Mouse (Mus musculus): ENCODE measurements around the gene Rnase13.
"Not testable (repeated sequence)": the region's sequence is repeated elsewhere in the genome, so short reads cannot be mapped to it uniquely, and the experiment has no call there.

Rnase13 gene

DNA sequence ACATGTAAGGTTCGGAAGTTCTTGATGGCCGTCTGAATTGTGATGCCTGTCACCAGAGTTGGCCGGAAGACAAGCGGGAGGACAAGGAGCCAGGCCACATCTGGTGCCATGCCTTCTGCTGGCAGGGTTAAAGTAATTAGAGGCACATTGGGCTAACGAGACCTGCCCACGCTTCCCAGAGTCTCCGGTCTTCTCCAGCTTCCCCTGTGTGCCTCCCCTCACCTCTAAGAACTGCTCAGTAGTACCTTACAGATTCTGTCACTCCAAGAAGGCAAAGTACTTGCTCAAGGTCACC lies at the start of gene Rnase13:
Gene Rnase13, minus strand, starts transcription at position 203 of the 295 bp plus-strand sequence.
- no peak for DNase-seq (ENCODE audit: low spot score)

DNA sequence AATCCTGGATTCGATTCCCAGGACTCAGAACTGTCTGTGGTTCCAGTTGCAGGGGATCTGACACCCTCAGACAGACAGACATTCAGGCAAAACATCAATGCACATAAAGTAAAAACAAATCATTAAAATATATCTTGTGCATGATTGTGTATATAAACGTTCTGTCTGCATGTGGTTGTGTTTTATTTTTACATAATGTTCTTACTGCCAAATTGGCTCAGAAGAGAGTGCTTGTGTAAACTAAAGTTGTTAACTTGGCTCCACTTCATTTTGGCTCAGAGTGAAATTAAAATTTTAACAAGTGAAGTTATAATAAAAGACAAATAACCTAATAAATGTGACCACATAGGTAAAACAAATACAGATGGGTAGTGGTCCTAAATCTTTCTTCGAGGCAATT lies 44.8 kb upstream of the Rnase13 start:
- DNase-seq (ENCODE audit: low spot score), result no peak

GRCm38 (mm10) chr14:51960316-51960715 lies 37.7 kb upstream of the Rnase13 start:
- DNase-seq (ENCODE audit: low spot score), result no peak

- DNase-seq (ENCODE audit: low spot score), result no peak
Observed at GRCm38 (mm10) chr14:51943336-51943735, 20.8 kb upstream of the Rnase13 start.

GRCm38 (mm10) chr14:51942236-51942635 lies 19.7 kb upstream of the Rnase13 start:
- DNase-seq (ENCODE audit: low spot score), result no peak

GRCm38 (mm10) chr14:51941577-51941976 lies 19.0 kb upstream of the Rnase13 start:
- DNase-seq (ENCODE audit: low spot score), result no peak

- no peak for DNase-seq (ENCODE audit: low spot score)
Observed at GRCm38 (mm10) chr14:51940944-51941560, 18.5 kb upstream of the Rnase13 start.

DNA sequence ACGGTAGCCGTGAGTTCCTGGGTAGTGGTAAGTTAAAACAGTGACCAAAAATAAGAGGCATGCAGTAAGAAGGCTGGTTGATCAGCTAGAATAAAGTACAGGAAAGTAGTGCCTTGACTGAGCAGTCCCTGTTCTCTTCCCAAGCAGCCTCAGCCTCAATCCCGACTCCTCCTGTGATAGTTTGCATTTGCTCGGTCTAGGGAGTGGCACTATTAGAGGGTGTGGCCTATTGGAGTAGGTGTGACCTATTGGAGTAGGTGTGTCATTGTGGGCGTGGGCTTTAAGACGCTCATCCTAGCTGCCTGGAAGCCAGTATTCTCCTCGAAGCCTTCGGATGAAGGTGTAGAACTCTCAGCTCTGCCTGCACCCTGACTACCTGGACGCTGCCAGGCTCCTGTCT lies 16.4 kb upstream of the Rnase13 start:
- no peak for DNase-seq (ENCODE audit: low spot score)

- no peak for DNase-seq (ENCODE audit: low spot score)
Observed at GRCm38 (mm10) chr14:51932092-51933020, 9.8 kb upstream of the Rnase13 start.

DNA sequence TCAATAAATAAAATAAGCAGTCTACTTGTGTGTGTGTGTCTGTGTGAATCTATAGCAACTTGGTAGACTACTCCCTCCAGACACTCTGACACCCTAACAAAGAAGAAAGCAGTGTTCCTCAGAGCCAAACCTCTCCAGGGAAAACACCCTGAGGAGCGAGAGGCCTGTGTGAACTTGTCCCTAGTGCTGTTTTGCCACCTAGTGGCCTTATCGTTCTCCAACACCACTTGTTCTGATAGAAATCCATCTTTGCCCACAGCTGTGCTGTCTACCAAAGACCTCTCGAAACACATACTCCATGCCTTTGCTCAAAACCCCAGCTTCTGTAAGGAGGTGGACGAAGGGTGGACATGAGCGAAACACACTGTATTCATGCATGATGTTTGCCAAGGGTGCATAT lies 8.3 kb upstream of the Rnase13 start:
- peak; percentile 38 for DNase-seq (ENCODE audit: low spot score)

DNA sequence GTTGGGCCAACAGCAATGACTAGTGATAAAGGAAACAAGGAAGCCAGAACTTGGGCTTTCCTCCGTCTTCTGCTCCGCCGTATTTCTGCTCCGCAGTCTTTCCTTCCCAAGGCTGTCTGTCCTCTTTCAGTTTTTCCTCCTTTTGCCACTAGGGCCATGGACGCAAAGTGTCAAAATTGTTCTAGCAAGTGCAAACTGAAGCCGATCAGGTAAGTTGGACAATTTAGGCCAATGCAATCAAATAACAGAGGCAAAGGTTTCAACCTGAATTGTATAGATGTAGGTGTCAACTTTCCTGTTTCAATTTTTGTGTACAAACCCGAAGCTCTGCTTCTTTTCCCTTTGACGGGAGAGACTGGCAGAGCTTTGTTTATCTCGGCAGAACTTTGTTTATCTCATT lies 7.4 kb upstream of the Rnase13 start:
- DNase-seq (ENCODE audit: low spot score), result no peak

- DNase-seq (ENCODE audit: low spot score), result peak; percentile 64
Observed at GRCm38 (mm10) chr14:51929309-51929943, 6.9 kb upstream of the Rnase13 start.

DNA sequence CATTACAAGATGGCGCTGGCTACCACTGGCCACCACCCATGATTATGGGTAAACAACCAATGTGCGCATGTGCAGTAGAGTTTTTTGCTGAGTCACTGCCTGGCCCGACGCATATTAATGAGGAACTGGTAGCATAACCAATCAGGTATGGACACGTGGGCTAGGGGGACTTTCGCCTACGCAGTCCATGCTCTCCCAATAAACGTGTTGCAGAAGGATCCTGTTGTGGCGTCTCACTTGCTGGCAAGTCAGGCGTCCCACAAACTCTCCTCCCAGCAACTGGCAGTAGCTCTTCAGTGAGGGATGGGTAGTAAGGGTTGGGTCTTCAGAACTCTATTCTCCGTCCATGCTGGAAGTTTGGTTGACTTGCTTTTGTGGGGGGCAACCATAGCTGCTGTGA lies 4.4 kb upstream of the Rnase13 start:
- DNase-seq (ENCODE audit: low spot score), result not testable (repeated sequence)

DNA sequence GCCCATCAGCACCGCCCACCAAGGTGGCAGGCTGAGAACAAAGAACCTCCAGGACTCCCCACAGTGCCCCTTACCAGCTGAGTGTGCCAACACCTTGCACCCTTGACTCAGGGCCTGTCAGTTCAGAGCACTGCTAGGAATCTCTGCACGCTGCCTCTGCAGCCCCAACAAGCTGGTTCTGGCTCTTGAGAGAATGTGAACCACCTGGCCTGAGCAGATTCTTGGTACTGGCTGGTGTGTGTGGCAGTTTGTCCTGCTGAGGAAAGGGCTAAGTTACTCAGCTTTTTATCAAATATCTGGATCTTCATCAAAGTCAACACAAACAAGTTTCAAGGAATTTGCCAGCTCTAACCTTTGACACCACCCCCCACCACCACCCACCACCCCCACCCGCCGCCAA lies 919 bp upstream of the Rnase13 start:
- no peak for DNase-seq (ENCODE audit: low spot score)

DNA sequence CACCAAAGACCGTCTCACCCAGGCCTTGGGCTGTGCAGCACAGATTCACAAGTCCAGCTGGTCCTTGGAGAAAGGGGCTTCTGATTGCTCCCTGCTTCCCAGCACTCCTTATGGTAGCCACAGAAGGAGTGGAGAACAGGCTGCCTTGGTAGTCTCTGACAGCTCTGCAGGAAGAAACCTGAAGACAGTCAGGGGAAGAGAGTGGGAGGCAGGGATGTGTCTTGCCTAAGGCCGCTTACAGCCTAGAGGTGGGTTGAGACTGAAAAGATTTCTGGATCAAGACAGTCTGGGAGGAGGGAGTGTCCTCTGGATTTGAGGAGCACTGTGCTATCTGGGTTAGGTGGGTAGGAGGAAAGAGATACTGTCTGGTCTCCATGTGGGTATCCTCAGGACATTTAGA lies 337 bp upstream of the Rnase13 start:
- no peak for DNase-seq (ENCODE audit: low spot score)

GRCm38 (mm10) chr14:51921759-51922570 lies 608 bp downstream of the Rnase13 start:
- peak; percentile 57 for DNase-seq (ENCODE audit: low spot score)

DNA sequence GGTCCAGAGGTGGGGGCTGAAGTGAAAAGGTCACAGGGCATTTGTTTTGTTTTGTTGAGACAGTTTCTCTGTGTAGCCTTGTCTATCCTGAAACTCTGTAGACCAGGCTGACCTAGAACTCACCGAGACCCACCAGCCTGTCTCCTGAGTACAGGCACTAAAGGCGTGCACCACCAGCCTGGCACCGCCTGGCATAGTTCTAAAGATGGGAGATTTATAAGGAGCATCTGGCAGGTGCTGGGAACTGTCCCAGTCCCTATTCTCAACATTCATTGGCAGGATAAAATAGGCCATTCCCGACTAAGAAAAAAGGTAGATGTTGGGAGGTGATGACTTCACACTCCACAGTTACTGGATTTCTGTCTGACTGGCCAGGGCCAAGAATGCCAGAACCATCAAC lies 3.6 kb downstream of the Rnase13 start:
- DNase-seq (ENCODE audit: low spot score), result no peak

DNA sequence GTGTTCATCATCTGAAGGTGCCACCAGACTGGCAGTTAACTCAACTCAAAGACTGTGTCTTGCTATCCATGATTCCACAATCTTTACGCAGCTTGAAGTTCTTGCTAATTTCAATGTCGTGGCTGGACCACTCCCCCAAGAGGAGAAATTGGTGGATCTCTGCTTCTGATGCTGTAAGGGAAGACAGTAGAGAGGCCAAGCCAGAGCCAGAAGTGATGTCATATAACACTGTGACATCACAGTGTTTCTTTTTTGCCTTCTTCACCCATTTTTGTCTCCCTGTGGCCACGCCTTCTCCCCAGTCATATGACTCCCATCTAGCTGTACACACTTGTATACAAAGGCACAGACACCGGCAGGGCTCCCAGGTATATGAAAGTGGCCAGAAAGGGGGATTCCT lies 4.4 kb downstream of the Rnase13 start, which contains the start of gene Tppp2:
Gene Tppp2, plus strand, starts transcription at position 301 of the 400 bp plus-strand sequence.
- DNase-seq (ENCODE audit: low spot score), result no peak

- DNase-seq (ENCODE audit: low spot score), result no peak
Observed at GRCm38 (mm10) chr14:51916539-51916938, 6.0 kb downstream of the Rnase13 start.

GRCm38 (mm10) chr14:51915030-51915429 lies 7.5 kb downstream of the Rnase13 start:
- DNase-seq (ENCODE audit: low spot score), result no peak

DNA sequence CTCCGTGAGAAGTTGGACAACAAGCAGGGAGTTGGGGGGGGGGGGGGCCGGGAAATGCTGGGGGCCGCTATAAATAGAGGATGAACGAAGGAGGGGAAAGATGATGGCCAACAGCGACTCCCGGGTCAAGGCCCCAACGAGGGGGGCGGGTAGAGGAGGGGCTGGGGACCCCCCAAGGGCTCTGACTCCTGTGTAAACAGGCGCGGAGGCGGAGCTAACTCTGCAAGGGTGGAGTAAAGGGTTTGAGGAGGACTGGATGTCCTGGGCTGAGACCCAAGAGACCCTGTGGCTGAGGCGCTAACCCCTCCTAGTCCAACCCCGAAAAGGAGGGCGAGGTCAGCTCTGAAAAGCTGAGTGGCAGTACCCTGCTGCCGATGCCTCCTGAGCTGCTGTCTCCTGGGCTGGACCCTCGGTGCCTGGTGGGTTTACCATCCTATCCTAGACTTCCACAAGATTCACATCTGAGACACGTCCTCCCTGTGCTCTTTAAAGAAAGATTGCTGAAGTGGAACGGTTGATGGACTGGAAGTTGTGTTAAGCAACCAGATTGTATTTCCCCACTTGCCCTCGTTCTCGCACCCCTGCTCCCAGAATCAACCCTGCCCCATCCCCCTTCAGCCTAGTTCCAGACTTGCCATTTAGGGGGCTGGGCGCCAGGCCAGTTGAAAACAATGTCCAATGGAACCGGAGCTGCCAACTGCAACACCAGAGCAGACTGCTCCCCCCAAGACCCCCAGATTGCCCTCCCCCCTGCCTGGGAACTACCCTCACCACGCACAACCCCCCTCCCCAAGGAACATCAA lies 8.4 kb downstream of the Rnase13 start, which contains the start of gene Ndrg2:
Gene Ndrg2, minus strand, starts transcription at position 199 of the 803 bp plus-strand sequence.
- DNase-seq (ENCODE audit: low spot score), result peak; percentile 83

Measured in testis, postnatal 14 days (tissue).